Mouse (Mus musculus) forebrain, embryonic 14.5 days (tissue): ENCODE measurements around the gene Fat1. TPM values are rescaled to one million over a fixed set of nuclear protein-coding genes. Genes with fewer than 3 reads are reported as not detected.

Source experiments
- ATAC-seq: fragments of 200-750 bp; cut with Nextera tagmentation; 2 replicates; pipeline ENCODE4 v1.8.0; 2017; ENCODE audit warnings: mild to moderate bottlenecking, moderate library complexity
- DNase-seq: peaks from one replicate; pipeline ENCODE4 v3.0.0-alpha.2; 2015; ENCODE audit warnings: low spot score
- H3K27ac ChIP-seq: fragments of 300-500 bp; sonication (generic); 2 replicates; pipeline ENCODE4 v1.5.1; 2014; ENCODE audit warnings: low read depth, mild to moderate bottlenecking, control low read depth, low read length, moderate library complexity
- H3K27me3 ChIP-seq: fragments of 300-500 bp; sonication (generic); replicated peaks from 2 replicates; pipeline ENCODE4 v1.6.1; 2014; ENCODE audit warnings: low read length, control low read depth, mixed read lengths; ENCODE audit not compliant: control insufficient read depth, insufficient read depth
- H3K36me3 ChIP-seq: fragments of 300-500 bp; sonication (generic); 2 replicates; pipeline ENCODE4 v1.6.1; 2014; ENCODE audit warnings: low read length, control low read depth; ENCODE audit not compliant: control insufficient read depth, insufficient read depth
- H3K4me1 ChIP-seq: fragments of 300-500 bp; sonication (generic); 2 replicates; pipeline ENCODE4 v1.6.1; 2014; ENCODE audit warnings: antibody characterized with exemption, low read length, control low read depth; ENCODE audit not compliant: control insufficient read depth, insufficient read depth
- H3K4me2 ChIP-seq: fragments of 300-500 bp; sonication (generic); 2 replicates; pipeline ENCODE4 v1.6.1; 2014; ENCODE audit warnings: mild to moderate bottlenecking, control low read depth, low read length
- H3K4me3 ChIP-seq: fragments of 300-500 bp; sonication (generic); 2 replicates; pipeline ENCODE4 v1.5.1; 2014; ENCODE audit warnings: low read depth, low read length, control low read depth
- H3K9ac ChIP-seq: fragments of 300-500 bp; sonication (generic); 2 replicates; pipeline ENCODE4 v1.6.1; 2014; ENCODE audit warnings: mild to moderate bottlenecking, low read length, control low read depth, moderate library complexity
- H3K9me3 ChIP-seq: fragments of 300-500 bp; sonication (generic); replicated peaks from 2 replicates; pipeline ENCODE4 v1.6.1; 2016; ENCODE audit warnings: low read length, control low read depth, mixed read lengths; ENCODE audit not compliant: control insufficient read depth
- WGBS: fragments of 180-500 bp; shearing (Covaris S2); extraction: QIAGEN DNeasy Blood & Tissue Kit; methylation state at CpG from one replicate; pipeline ENCODE4 v1.1.7; 2014; 5-methylcytosine and 5-hydroxymethylcytosine counted together
- polyA plus RNA-seq: library from polyadenylated mRNA; unstranded; fragments of >200 nt; fragmentation: Nextera tagmentation; extraction: Ambion mirVana; gene quantifications from 2 replicates; pipeline ENCODE4 v1.2.1, GENCODE M21; 2014

The Fat1 gene
- 10.0 and 11.4 TPM in 2 replicates for polyA plus RNA-seq

DNA sequence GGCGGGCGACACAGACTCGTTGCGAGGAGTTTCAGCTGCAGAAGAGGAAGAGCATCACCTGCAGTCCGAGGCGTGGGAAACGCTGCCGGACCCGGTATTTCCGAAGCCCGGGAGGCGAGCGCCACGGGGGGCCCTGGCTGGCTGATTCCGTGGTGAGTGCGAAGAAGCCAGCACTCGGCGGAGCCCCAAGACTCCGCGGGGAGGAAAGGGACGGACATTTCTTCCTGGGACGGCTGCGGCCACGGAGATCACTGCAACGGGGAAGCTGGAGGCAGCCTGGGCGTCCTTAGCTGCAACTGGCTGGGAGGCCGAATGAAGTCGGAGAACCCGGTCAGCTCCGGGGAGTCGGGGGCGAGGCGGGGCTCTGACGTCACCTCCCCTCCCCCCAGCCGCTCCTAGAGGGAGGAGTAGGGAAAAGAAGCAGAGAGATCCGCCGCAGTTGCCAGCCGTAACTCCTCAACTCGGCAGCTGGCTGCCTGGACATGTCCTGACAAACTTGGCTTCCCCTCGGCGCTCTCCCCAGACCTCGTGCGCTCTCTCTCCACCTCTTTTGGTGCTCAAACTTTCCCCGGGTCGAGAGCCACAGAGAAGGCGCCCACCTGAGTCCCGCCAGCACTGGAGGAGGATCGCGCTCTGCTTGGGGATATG, at the start of gene Fat1:
TSS of gene Fat1 (plus strand) at position 598 of the 648 bp plus-strand sequence.
- Histone ChIP-seq H3K4me3 (peak within 1 kb of the TSS; percentile 72), H3K9me3 (no peaks in the 10 kb centered on the region), H3K27me3 (no peaks in the 10 kb centered on the region), H3K4me2 (peak within 1 kb of the TSS; percentile 86), H3K9ac (peak within 1 kb of the TSS; percentile 70), H3K4me1 (no peaks in the 10 kb centered on the region; the same call in 1 of the 2 replicates), H3K27ac (peak within 1 kb of the TSS; percentile 79), H3K36me3 (no peaks in the 10 kb centered on the region)
- DNase-seq (peak; percentile 84), ATAC-seq (peak; percentile 47)
- under 1% methylated on average over 49 of the region's 49 CpGs for WGBS

DNA sequence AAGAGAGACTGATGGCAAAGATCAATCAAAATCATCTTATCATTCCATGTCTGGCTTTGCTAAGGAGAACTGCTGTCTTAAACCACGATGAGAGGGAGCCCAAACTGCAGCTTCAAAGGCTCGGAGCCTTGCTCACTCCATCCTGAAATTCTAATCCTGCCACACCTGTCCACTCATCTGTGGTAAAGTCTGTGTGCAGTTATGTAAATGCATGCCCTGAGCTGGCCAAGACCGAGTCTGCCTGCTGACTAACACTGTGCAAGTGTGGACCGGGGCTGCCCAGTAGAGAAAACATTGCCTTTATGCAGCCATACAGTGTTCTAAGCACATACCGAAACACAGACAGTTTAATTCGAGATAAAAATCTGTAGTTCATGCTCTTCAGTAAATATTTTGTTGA, 40.6 kb upstream of the Fat1 start:
- 82% methylated on average over 6 of the region's 6 CpGs for WGBS

GRCm38 (mm10) chr8:44899575-44899991, 35.7 kb upstream of the Fat1 start:
- Histone ChIP-seq H3K36me3 (no peaks in the 10 kb centered on the region), H3K27ac (no peak overlapping the region; the same call in 1 of the 2 replicates), H3K4me1 (no peaks in the 10 kb centered on the region), H3K9ac (no peak overlapping the region), H3K27me3 (no peaks in the 10 kb centered on the region), H3K9me3 (no peaks in the 10 kb centered on the region), H3K4me3 (no peak overlapping the region), H3K4me2 (no peak overlapping the region; the same call in 1 of the 2 replicates)
- peak; percentile 69; the same call in 1 of the 2 replicates for ATAC-seq
- DNase-seq: peak; percentile 51
- WGBS: 55% methylated on average over 12 of the region's 12 CpGs

More for the DNA sequence above, 40.6 kb upstream of the Fat1 start:
- Histone ChIP-seq H3K9ac (no peak overlapping the region), H3K36me3 (no peaks in the 10 kb centered on the region), H3K4me3 (no peak overlapping the region), H3K27ac (no peak overlapping the region), H3K4me2 (no peak overlapping the region), H3K9me3 (no peaks in the 10 kb centered on the region), H3K4me1 (no peaks in the 10 kb centered on the region), H3K27me3 (no peaks in the 10 kb centered on the region)
- DNase-seq (no peak), ATAC-seq (no peak)

- 89% methylated on average over 12 of the region's 12 CpGs for WGBS
- no peaks in the 10 kb centered on the region for H3K4me1 ChIP-seq
- no peak overlapping the region for H3K4me3 ChIP-seq
- ATAC-seq: no peak
- no peaks in the 10 kb centered on the region for H3K36me3 ChIP-seq
- H3K9me3 ChIP-seq: no peaks in the 10 kb centered on the region
- no peak overlapping the region for H3K4me2 ChIP-seq
- no peak overlapping the region for H3K27ac ChIP-seq
- DNase-seq: no peak
- no peak overlapping the region for H3K9ac ChIP-seq
- H3K27me3 ChIP-seq: no peaks in the 10 kb centered on the region
These were observed 23.9 kb upstream of the Fat1 start for GRCm38 (mm10) chr8:44911126-44911903.

- H3K9ac ChIP-seq: no peak overlapping the region
- DNase-seq (peak; percentile 43), ATAC-seq (peak; percentile 61; the same call in 1 of the 2 replicates)
- no peaks in the 10 kb centered on the region for H3K36me3 ChIP-seq
- H3K27ac ChIP-seq: no peak overlapping the region
- WGBS: 39% methylated on average over 12 of the region's 12 CpGs
- no peaks in the 10 kb centered on the region for H3K4me1 ChIP-seq
- no peak overlapping the region for H3K4me3 ChIP-seq
- H3K4me2 ChIP-seq: no peak overlapping the region
- H3K27me3 ChIP-seq: no peaks in the 10 kb centered on the region
- H3K9me3 ChIP-seq: no peaks in the 10 kb centered on the region
These were observed 15.7 kb upstream of the Fat1 start for GRCm38 (mm10) chr8:44919487-44920082.

- no peaks in the 10 kb centered on the region for H3K36me3 ChIP-seq
- no peak overlapping the region for H3K27ac ChIP-seq
- H3K27me3 ChIP-seq: no peaks in the 10 kb centered on the region
- no peak for ATAC-seq
- no peaks in the 10 kb centered on the region for H3K4me1 ChIP-seq
- no peak overlapping the region for H3K9ac ChIP-seq
- WGBS: 57% methylated on average over 7 of the region's 7 CpGs
- H3K9me3 ChIP-seq: no peaks in the 10 kb centered on the region
- no peak overlapping the region for H3K4me2 ChIP-seq
- peak; percentile 23 for DNase-seq
- H3K4me3 ChIP-seq: no peak overlapping the region
These were observed 14.7 kb upstream of the Fat1 start for GRCm38 (mm10) chr8:44920379-44921032.

GRCm38 (mm10) chr8:44924995-44925394, 10.3 kb upstream of the Fat1 start:
- Histone ChIP-seq H3K9me3 (no peaks in the 10 kb centered on the region), H3K27ac (no peak overlapping the region), H3K9ac (no peak overlapping the region), H3K27me3 (no peaks in the 10 kb centered on the region), H3K4me2 (no peak overlapping the region), H3K4me1 (no peaks in the 10 kb centered on the region), H3K4me3 (no peak overlapping the region), H3K36me3 (no peaks in the 10 kb centered on the region)
- ATAC-seq (no peak), DNase-seq (no peak)
- 89% methylated on average over 5 of the region's 5 CpGs for WGBS

DNA sequence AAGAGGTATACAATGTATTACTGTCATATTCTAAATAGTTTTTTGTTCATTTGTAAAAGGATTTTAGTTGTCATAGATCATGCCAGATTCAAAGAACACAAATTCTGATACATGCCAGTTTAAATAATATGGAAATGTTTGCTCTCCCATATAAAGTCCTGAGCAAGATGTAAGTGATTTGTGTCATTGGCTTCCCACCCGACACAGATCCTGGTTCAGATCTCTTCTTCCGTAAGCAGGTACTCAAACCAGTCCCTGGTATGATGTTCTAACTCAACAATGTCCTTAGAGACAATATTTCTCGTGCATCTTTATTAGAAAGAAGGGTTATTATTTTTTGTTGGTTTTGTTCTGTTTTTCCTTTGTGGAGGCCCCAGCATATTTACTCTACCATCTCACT, 5.2 kb upstream of the Fat1 start:
- ATAC-seq (no peak), DNase-seq (no peak)
- no peaks in the 10 kb centered on the region for H3K36me3 ChIP-seq
- WGBS: 89% methylated on average over 3 of the region's 3 CpGs
- no peak overlapping the region for H3K27ac ChIP-seq
- H3K9ac ChIP-seq: no peak overlapping the region
- H3K4me1 ChIP-seq: no peaks in the 10 kb centered on the region; the same call in 1 of the 2 replicates
- no peak overlapping the region for H3K4me3 ChIP-seq
- H3K27me3 ChIP-seq: no peaks in the 10 kb centered on the region
- H3K9me3 ChIP-seq: no peaks in the 10 kb centered on the region
- no peak overlapping the region for H3K4me2 ChIP-seq
